Mouse (Mus musculus) MEL (cell line): ENCODE measurements around the gene Olfr743. TPM values are rescaled to one million over a fixed set of nuclear protein-coding genes. Genes with fewer than 3 reads are reported as not detected.
"Not testable (repeated sequence)": the region's sequence is repeated elsewhere in the genome, so short reads cannot be mapped to it uniquely, and the experiment has no call there.

Experiments
- DNase-seq: peaks from one replicate; pipeline ENCODE4 v3.0.0; 2011; ENCODE audit warnings: low read depth, low spot score
- H3K27ac ChIP-seq: 2 replicates; pipeline ENCODE4 v1.5.1; 2012; ENCODE audit warnings: low read depth, mild to moderate bottlenecking, control low read depth, low read length, moderate library complexity; ENCODE audit not compliant: control insufficient read depth
- H3K27me3 ChIP-seq, 2 experiments: fragments of 150-350 bp in 1 of 2; sonication (generic) in 1 of 2; 2 replicates each; pipeline ENCODE4 v1.6.1; 2012; ENCODE audit warnings: low read length in 2 of 2, mild to moderate bottlenecking in 2 of 2, improper control_type of control experiment in 1 of 2, moderate library complexity in 1 of 2; ENCODE audit not compliant: insufficient read depth in 2 of 2, control insufficient read depth in 1 of 2
- H3K36me3 ChIP-seq, 2 experiments: 2 replicates each; pipeline ENCODE4 v1.6.1; 2012 to 2014; ENCODE audit warnings: low read length in 2 of 2, improper control_type of control experiment in 1 of 2, inconsistent platforms in 1 of 2, mild to moderate bottlenecking in 1 of 2; ENCODE audit not compliant: insufficient read depth in 2 of 2, control insufficient read depth in 1 of 2
- H3K4me1 ChIP-seq, 2 experiments: fragments of 150-350 bp in 1 of 2; sonication (generic) in 1 of 2; 2 replicates each; pipeline ENCODE4 v1.6.1; 2012; ENCODE audit warnings: low read length in 2 of 2, improper control_type of control experiment in 1 of 2, mild to moderate bottlenecking in 1 of 2; ENCODE audit not compliant: insufficient read depth in 2 of 2, control insufficient read depth in 1 of 2
- H3K4me3 ChIP-seq, 2 experiments: fragments of 150-350 bp in 1 of 2; sonication (generic) in 1 of 2; 2 replicates each; pipeline ENCODE4 v1.5.1; 2012; ENCODE audit warnings: low read depth in 2 of 2, low read length in 2 of 2, mild to moderate bottlenecking in 2 of 2, moderate library complexity in 2 of 2, control low read depth in 1 of 2, improper control_type of control experiment in 1 of 2; ENCODE audit not compliant: control insufficient read depth in 1 of 2, insufficient read depth in 1 of 2
- H3K79me2 ChIP-seq: 2 replicates; pipeline ENCODE4 v1.6.1; 2012; ENCODE audit warnings: mild to moderate bottlenecking, low read length, moderate library complexity; ENCODE audit not compliant: control insufficient read depth, poor library complexity, insufficient read depth
- H3K9ac ChIP-seq: 2 replicates; pipeline ENCODE4 v1.6.1; 2012; ENCODE audit warnings: low read depth, mild to moderate bottlenecking, control low read depth, low read length, moderate library complexity; ENCODE audit not compliant: control insufficient read depth, poor library complexity, severe bottlenecking
- H3K9me3 ChIP-seq: fragments of 150-350 bp; sonication (generic); replicated peaks from 2 replicates; pipeline ENCODE4 v1.6.1; 2012; ENCODE audit warnings: mild to moderate bottlenecking, low read length, improper control_type of control experiment, moderate library complexity; ENCODE audit not compliant: insufficient read depth
- BHLHE40 ChIP-seq: IDR thresholded peaks from 2 replicates; pipeline ENCODE4 v1.6.1; 2012; ENCODE audit warnings: low read depth, mild to moderate bottlenecking, inconsistent platforms, low read length, improper control_type of control experiment, borderline replicate concordance
- CTCF ChIP-seq, 3 experiments: IDR thresholded peaks in 2 of 3; conservative IDR thresholded peaks in 1 of 3; 2 replicates each; pipeline ENCODE4 v1.5.1; 2011 to 2012; ENCODE audit warnings: low read length in 3 of 3, low read depth in 2 of 3, mild to moderate bottlenecking in 2 of 3, improper control_type of control experiment in 1 of 3, inconsistent platforms in 1 of 3, mixed read lengths in 1 of 3, moderate library complexity in 1 of 3; ENCODE audit not compliant: control insufficient read depth in 1 of 3, insufficient read depth in 1 of 3, poor library complexity in 1 of 3, severe bottlenecking in 1 of 3
- E2F4 ChIP-seq: IDR thresholded peaks from 2 replicates; pipeline ENCODE4 v1.6.1; 2011; ENCODE audit warnings: low read depth, low read length, improper control_type of control experiment, borderline replicate concordance
- EP300 ChIP-seq, 2 experiments: IDR thresholded peaks; 2 replicates each; pipeline ENCODE4 v1.6.1; 2011; ENCODE audit warnings: improper control_type of control experiment in 2 of 2, low read length in 2 of 2, low read depth in 1 of 2, mild to moderate bottlenecking in 1 of 2
- ETS1 ChIP-seq: IDR thresholded peaks from 2 replicates; pipeline ENCODE4 v1.6.1; 2012; ENCODE audit warnings: low read depth, mild to moderate bottlenecking, inconsistent platforms, low read length, improper control_type of control experiment, moderate library complexity
- GABPA ChIP-seq: IDR thresholded peaks from 2 replicates; pipeline ENCODE4 v1.6.1; 2012; ENCODE audit warnings: low read depth, mild to moderate bottlenecking, inconsistent platforms, low read length, improper control_type of control experiment, moderate library complexity
- GATA1 ChIP-seq: IDR thresholded peaks from 2 replicates; pipeline ENCODE4 v1.6.1; 2011; ENCODE audit warnings: low read depth, low read length, improper control_type of control experiment
- JUND ChIP-seq: IDR thresholded peaks from 2 replicates; pipeline ENCODE4 v1.6.1; 2011; ENCODE audit warnings: low read depth, mild to moderate bottlenecking, improper control_type of control experiment, low read length
- MAFK ChIP-seq: IDR thresholded peaks from 2 replicates; pipeline ENCODE4 v1.6.1; 2011; ENCODE audit warnings: low read depth, mild to moderate bottlenecking, low read length, improper control_type of control experiment, borderline replicate concordance
- MAX ChIP-seq: IDR thresholded peaks from 2 replicates; pipeline ENCODE4 v1.6.1; 2011; ENCODE audit warnings: low read length, improper control_type of control experiment
- MXI1 ChIP-seq: IDR thresholded peaks from 2 replicates; pipeline ENCODE4 v1.6.1; 2011; ENCODE audit warnings: mild to moderate bottlenecking, low read depth, low read length, improper control_type of control experiment
- MYC ChIP-seq: IDR thresholded peaks from 2 replicates; pipeline ENCODE4 v1.6.1; 2011; ENCODE audit warnings: low read depth, mild to moderate bottlenecking, low read length, improper control_type of control experiment, moderate library complexity
- NELFE ChIP-seq: IDR thresholded peaks from 2 replicates; pipeline ENCODE4 v1.6.1; 2011; ENCODE audit warnings: low read depth, low read length, improper control_type of control experiment
- NRF1 ChIP-seq: IDR thresholded peaks from 2 replicates; pipeline ENCODE4 v1.6.1; 2014; ENCODE audit warnings: low read depth, mild to moderate bottlenecking, inconsistent platforms, low read length, improper control_type of control experiment, moderate library complexity; ENCODE audit not compliant: poor library complexity, insufficient read depth, severe bottlenecking
- ZNF384 ChIP-seq: IDR thresholded peaks from 2 replicates; pipeline ENCODE4 v1.6.1; 2012; ENCODE audit warnings: low read depth, mild to moderate bottlenecking, inconsistent platforms, low read length, improper control_type of control experiment
- polyA plus RNA-seq, 2 experiments: library from polyadenylated mRNA; stranded (reverse) in 1 of 2; unstranded in 1 of 2; fragments of >175 nt in 1 of 2; fragments of >200 nt in 1 of 2; gene quantifications; 2 replicates each; pipeline versions ENCODE4 v1.2.1 to v1.2.4; 2012; ENCODE audit warnings: low replicate concordance in 2 of 2, low read depth in 1 of 2; ENCODE audit not compliant: insufficient read length in 2 of 2, insufficient read depth in 1 of 2, missing spikeins in 1 of 2
- total RNA-seq: library from RNA; depleted of rRNA; stranded (reverse); fragments of 300-350 nt; gene quantifications from 2 replicates; pipeline ENCODE4 v1.2.3, GENCODE M21; 2012; rRNA removed

Olfr743 gene
- total and polyA plus RNA-seq, 3 experiments: not detected

DNA sequence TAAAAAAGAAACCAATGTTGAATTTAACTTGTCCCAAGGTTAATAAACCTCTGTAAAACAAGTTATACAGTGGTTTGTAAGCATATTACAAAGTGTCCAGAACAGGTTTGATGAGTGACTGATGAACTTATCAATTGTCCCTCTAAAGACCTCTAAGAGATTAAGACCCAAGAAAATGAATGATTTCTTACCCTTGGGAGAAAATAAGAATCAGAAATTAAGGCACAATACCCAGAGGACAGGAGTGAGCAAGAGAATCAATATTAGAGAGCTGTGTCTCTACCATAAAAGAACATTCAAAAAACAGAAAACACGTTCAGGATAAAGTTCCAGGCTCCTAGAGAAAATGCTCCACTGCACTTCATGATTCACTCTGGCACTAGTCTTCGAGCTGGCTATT is 18.3 kb upstream of the Olfr743 start, which contains the start of gene Olfr742:
Olfr742 (plus strand) TSS at position 301 of the 400 bp plus-strand sequence.
- no peaks in the 10 kb centered on the region for H3K36me3 ChIP-seq
- no peaks in the 10 kb centered on the region for H3K27me3 ChIP-seq
- H3K79me2 ChIP-seq: no peaks in the 10 kb centered on the region
- H3K9me3 ChIP-seq: no peaks in the 10 kb centered on the region
- DNase-seq: no peak
- TF ChIP-seq ETS1 (no peak), MAFK (no peak), CTCF (IDR thresholded peaks at IDR 0.05 in 2 of 3, conservative IDR thresholded peaks at IDR 0.05 in 1 of 3; ENCODE audit: control insufficient read depth in 1 of 3, insufficient read depth in 1 of 3, low read depth in 2 of 3, low read length in 3 of 3, poor library complexity in 1 of 3, severe bottlenecking in 1 of 3) (no peak), EP300 (IDR thresholded peaks at IDR 0.05; ENCODE audit: low read depth in 1 of 2, low read length in 2 of 2) (no peak), ZNF384 (no peak), BHLHE40 (no peak)
- no peak within 1 kb of the TSS for H3K9ac ChIP-seq
- no peaks in the 10 kb centered on the region for H3K4me1 ChIP-seq
- H3K27ac ChIP-seq: no peak within 1 kb of the TSS
- H3K4me3 ChIP-seq: no peak within 1 kb of the TSS

DNA sequence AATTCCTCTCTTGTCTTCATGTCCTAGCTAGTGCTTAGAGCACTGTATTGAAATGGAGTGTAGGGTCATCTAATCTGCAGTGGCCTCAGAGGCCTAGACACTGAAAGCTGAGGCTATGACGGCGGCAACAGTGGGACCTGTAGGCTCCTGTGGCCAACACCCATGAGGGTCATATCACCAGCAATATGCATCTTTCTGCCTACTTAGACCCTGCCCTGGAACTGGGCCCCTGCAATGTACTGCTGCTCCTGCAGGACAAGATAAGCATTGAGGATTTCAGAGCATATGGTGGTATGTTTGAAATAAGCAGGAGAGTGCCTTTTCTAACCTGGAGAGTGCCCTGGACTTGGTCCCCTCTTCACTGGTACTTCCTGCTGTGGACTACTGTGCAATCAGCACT is 31.1 kb downstream of the Olfr743 start:
- TF ChIP-seq E2F4 (no peak), BHLHE40 (no peak), MAX (no peak), NRF1 (no peak), GABPA (no peak), GATA1 (no peak), MYC (no peak), NELFE (no peak), MXI1 (no peak), JUND (no peak)
- TF ChIP-seq, all 39 proteins: peak for 0
- no peak overlapping the region for H3K27ac ChIP-seq
- no peaks in the 10 kb centered on the region for H3K36me3 ChIP-seq
- H3K27me3 ChIP-seq: no peaks in the 10 kb centered on the region
- no peak overlapping the region for H3K4me3 ChIP-seq
- DNase-seq: no peak
- H3K9me3 ChIP-seq: no peaks in the 10 kb centered on the region
- H3K4me1 ChIP-seq: no peaks in the 10 kb centered on the region
- H3K9ac ChIP-seq: no peak overlapping the region
- no peaks in the 10 kb centered on the region for H3K79me2 ChIP-seq

DNA sequence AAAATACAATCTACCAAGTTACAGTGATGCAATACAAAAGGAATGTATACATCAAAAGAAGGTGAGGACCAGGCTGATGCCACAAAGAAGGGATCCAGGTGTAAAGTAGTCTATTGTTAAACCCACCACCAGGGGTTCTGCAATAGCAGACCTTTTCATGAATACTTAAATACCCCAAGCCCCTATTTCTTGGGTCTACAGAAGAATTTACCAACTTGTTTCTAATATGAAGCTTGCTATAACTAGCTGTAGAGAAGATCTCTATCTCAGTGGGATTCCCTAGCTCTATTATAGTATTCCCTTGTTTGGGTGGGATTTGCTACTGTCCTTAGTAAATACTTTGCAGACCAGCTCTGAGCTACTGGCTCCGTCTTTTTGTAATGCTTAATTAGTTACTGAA is 51.4 kb downstream of the Olfr743 start:
- not testable (repeated sequence) for H3K4me1 ChIP-seq, H3K36me3 ChIP-seq, H3K9ac ChIP-seq, H3K4me3 ChIP-seq, DNase-seq, H3K27me3 ChIP-seq, H3K79me2 ChIP-seq, H3K9me3 ChIP-seq, H3K27ac ChIP-seq

Other genes starting within 250 kb of the Olfr743 start
- gene Olfr732, start 237.6 kb upstream of the Olfr743 start, total RNA-seq: not detected in 2 replicates
- not detected for gene Olfr732, start 237.6 kb upstream of the Olfr743 start, polyA plus RNA-seq
- gene Olfr733, start 220.3 kb upstream of the Olfr743 start, total RNA-seq: not detected in 2 replicates
- not detected for gene Olfr733, start 220.3 kb upstream of the Olfr743 start, polyA plus RNA-seq
- gene Olfr734, start 195.1 kb upstream of the Olfr743 start, total RNA-seq: not detected in 2 replicates
- not detected for gene Olfr734, start 195.1 kb upstream of the Olfr743 start, polyA plus RNA-seq
- gene Olfr735, start 173.0 kb upstream of the Olfr743 start, total RNA-seq: not detected in 2 replicates
- gene Olfr735, start 173.0 kb upstream of the Olfr743 start, polyA plus RNA-seq: not detected
- not detected in 2 replicates for gene Tlr11, start 163.9 kb upstream of the Olfr743 start, total RNA-seq
- not detected for gene Tlr11, start 163.9 kb upstream of the Olfr743 start, polyA plus RNA-seq
- gene Olfr736, start 140.7 kb upstream of the Olfr743 start, total RNA-seq: not detected in 2 replicates
- not detected for gene Olfr736, start 140.7 kb upstream of the Olfr743 start, polyA plus RNA-seq
- gene Olfr738, start 114.3 kb upstream of the Olfr743 start, total RNA-seq: not detected in 2 replicates
- not detected for gene Olfr738, start 114.3 kb upstream of the Olfr743 start, polyA plus RNA-seq
- gene Olfr739, start 103.2 kb upstream of the Olfr743 start, total RNA-seq: not detected in 2 replicates
- gene Olfr739, start 103.2 kb upstream of the Olfr743 start, polyA plus RNA-seq: not detected
- not detected in 2 replicates for gene Olfr740, start 76.3 kb upstream of the Olfr743 start, total RNA-seq
- not detected for gene Olfr740, start 76.3 kb upstream of the Olfr743 start, polyA plus RNA-seq
- not detected in 2 replicates for gene Olfr741, start 49.1 kb upstream of the Olfr743 start, total RNA-seq
- gene Olfr741, start 49.1 kb upstream of the Olfr743 start, polyA plus RNA-seq: not detected
- gene Olfr742, start 18.2 kb upstream of the Olfr743 start, total RNA-seq: not detected in 2 replicates
- gene Olfr742, start 18.2 kb upstream of the Olfr743 start, polyA plus RNA-seq: not detected
- not detected in 2 replicates for gene Olfr744, start 93.0 kb downstream of the Olfr743 start, total RNA-seq
- gene Olfr744, start 93.0 kb downstream of the Olfr743 start, polyA plus RNA-seq: not detected
- not detected in 2 replicates for gene Olfr745, start 117.5 kb downstream of the Olfr743 start, total RNA-seq
- not detected for gene Olfr745, start 117.5 kb downstream of the Olfr743 start, polyA plus RNA-seq
- not detected in 2 replicates for gene Olfr746, start 125.2 kb downstream of the Olfr743 start, total RNA-seq
- gene Olfr746, start 125.2 kb downstream of the Olfr743 start, polyA plus RNA-seq: not detected
- gene Olfr747, start 171.4 kb downstream of the Olfr743 start, total RNA-seq: not detected in 2 replicates
- gene Olfr747, start 171.4 kb downstream of the Olfr743 start, polyA plus RNA-seq: not detected
- not detected in 2 replicates for gene Olfr748, start 185.5 kb downstream of the Olfr743 start, total RNA-seq
- gene Olfr748, start 185.5 kb downstream of the Olfr743 start, polyA plus RNA-seq: not detected
- gene Olfr749, start 223.3 kb downstream of the Olfr743 start, total RNA-seq: not detected in 2 replicates
- not detected for gene Olfr749, start 223.3 kb downstream of the Olfr743 start, polyA plus RNA-seq